Mouse (Mus musculus) left cerebral cortex, adult 2 months (tissue): ENCODE results near the gene 2310039H08Rik. TPM values are rescaled to one million over a fixed set of nuclear protein-coding genes. Genes with fewer than 3 reads are reported as not detected.
"Not testable (repeated sequence)": the region's sequence is repeated elsewhere in the genome, so short reads cannot be mapped to it uniquely, and the experiment has no call there.

ENCODE experiments used
- DNase-seq, 2 experiments: peaks; one replicate each; pipeline ENCODE4 v3.0.0; 2021 to 2022; ENCODE audit warnings: low spot score in 2 of 2, mixed read lengths in 1 of 2; ENCODE audit errors: extremely low spot score in 1 of 2
- H3K27ac ChIP-seq: fragments of 200-600 bp; 2 replicates; pipeline ENCODE4 v1.8.1; 2022
- H3K4me3 ChIP-seq: fragments of 200-600 bp; 2 replicates; pipeline ENCODE4 v1.8.1; 2022
- CTCF ChIP-seq: fragments of 200-600 bp; IDR thresholded peaks from 2 replicates; pipeline ENCODE4 v1.8.1; 2022; ENCODE audit warnings: antibody characterized with exemption, mild to moderate bottlenecking, moderate library complexity
- intact Hi-C: fragments of 180-260 bp; cut with DNase I; formaldehyde crosslinking; loops from one replicate; pipeline ENCODE4 v1.15.1; 2025
- total RNA-seq, 2 experiments: library from RNA; stranded (reverse); gene quantifications; 2 replicates each; pipeline ENCODE4 v1.2.3; 2021

2310039H08Rik gene
- total RNA-seq, 2 experiments from 2014 or later: 6.3 to 6.5 TPM

DNA sequence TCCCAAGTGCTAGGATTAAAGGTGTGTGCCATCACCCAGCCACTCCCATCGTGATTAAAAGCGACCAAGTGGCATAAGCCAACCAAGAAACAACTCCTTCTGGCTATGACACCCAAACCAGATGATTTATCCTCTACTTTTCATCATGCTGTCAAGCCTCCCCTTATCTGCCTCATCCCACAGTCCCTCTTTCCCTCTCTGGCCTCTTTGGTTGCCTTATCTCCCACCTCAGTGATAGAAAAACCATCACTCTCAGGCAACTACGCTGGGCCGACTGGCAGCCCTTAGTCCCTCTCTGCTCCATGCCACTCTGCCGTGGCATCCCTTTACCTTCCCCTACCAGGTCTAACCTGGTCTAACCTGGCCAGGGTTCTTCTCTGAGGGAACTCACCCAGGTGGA lies 14.5 kb downstream of the 2310039H08Rik start:
- intact Hi-C loops: no loop called here
- Histone ChIP-seq H3K27ac (no peak overlapping the region), H3K4me3 (no peak overlapping the region)
- no peak for TF ChIP-seq CTCF
- no peak for DNase-seq

DNA sequence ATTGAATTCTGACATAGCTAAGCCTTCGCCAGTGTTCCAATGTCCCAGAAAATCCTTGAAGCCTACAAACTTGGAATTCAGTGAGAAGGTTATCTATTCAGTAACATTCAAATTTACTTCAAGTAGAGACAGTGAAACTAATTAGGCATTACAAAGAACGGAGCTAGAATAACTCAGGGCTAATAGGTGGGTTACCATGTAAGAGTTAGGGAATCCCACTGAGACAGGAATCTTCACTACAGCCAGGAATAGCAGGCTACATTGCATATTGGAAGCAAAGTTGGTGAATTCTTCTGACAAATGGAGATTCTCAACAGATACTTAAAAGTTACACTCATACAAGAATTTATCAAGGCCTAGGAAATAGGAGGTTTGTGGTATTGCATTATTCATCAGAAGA lies 15.5 kb downstream of the 2310039H08Rik start:
- H3K4me3 ChIP-seq, DNase-seq, H3K27ac ChIP-seq, intact Hi-C loops: not testable (repeated sequence)

DNA sequence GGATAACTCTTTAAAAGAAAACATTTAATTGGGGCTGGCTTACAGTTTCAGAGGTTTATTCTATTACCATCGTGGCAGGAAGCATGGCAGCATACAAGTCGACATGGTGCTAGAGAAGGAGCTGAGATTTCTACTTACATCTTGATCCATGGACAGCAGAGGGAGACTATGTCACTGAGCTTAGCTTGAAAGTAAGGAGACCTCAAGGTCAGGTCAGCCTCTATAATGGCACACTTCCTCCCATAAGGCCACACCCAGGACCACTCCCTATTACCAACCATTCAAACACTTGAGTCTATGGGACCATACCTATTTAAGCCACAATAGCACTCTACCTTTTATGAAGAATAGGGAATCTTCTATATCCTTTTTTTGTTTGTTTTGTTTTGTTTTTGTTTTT lies 20.5 kb downstream of the 2310039H08Rik start:
- no peak for TF ChIP-seq CTCF
- no peak overlapping the region for H3K27ac ChIP-seq
- H3K4me3 ChIP-seq: no peak overlapping the region
- DNase-seq: no peak
- intact Hi-C loops: no loop called here

DNA sequence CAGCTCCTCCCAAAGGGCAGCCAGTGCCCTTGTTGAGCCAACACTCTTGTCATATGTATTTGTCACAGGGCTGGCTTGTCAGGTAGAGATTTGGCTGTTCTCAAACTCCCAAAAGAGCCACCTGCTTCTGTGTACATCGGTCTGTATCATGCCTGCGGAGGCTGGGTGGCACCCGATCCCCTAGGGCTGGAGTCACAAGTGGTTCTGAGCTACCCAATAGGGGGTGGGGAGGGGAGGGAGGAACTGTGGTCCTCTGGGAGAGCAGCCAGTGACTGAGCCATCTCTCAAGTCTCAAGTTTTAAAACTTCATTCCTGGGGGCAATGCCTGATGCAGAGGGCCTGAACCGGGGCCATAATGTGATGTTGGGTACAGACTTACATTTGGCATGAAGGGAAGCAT lies 24.3 kb downstream of the 2310039H08Rik start:
- H3K27ac ChIP-seq: no peak overlapping the region
- TF ChIP-seq CTCF: no peak
- intact Hi-C loops: no loop called here

DNA sequence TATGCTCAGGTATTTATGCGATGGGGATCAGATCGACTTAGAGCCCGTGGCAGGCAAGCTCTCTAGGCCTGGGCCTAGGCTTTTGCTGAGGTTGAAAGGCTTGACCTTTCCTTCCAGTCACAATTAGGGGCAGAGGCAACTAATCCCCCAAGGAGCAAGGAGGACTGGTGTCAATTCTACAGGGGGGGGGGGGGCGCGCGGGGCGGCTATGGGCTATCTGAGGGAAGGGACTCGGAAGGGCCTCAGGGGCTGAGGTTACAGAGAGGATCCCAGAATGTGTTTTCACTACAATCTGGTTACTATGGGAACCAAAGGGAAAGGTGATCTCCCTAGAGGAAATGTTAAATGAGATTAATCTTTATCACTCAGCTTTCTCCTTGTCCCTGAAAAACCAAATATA lies 25.0 kb downstream of the 2310039H08Rik start:
- no peak overlapping the region for H3K4me3 ChIP-seq
- no peak for DNase-seq
- H3K27ac ChIP-seq: no peak overlapping the region
- intact Hi-C loops: no loop called here
- no peak for TF ChIP-seq CTCF

More for the DNA sequence above, 24.3 kb downstream of the 2310039H08Rik start:
- H3K4me3 ChIP-seq: no peak overlapping the region
- no peak for DNase-seq

DNA sequence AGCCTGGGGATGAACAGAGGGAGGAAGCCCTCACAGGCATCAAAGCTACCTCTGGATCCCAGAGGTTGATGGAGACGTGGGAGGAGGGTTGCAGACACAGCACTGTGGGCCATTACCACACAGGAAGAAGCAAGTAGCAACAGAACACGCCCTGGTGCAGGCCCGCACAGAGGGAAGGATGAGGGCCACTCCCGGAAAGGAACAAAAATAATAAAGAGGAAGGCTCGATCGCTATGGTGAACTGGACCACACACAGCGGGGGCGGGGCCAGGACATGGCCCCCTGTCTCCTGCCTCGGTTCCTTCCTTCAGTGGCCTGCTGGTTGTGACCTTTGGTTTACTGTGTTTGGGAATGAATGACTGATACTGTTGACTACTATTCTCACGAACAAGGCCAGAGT lies 27.2 kb downstream of the 2310039H08Rik start:
- H3K27ac ChIP-seq: no peak overlapping the region
- TF ChIP-seq CTCF: no peak
- intact Hi-C loops: no loop called here

DNA sequence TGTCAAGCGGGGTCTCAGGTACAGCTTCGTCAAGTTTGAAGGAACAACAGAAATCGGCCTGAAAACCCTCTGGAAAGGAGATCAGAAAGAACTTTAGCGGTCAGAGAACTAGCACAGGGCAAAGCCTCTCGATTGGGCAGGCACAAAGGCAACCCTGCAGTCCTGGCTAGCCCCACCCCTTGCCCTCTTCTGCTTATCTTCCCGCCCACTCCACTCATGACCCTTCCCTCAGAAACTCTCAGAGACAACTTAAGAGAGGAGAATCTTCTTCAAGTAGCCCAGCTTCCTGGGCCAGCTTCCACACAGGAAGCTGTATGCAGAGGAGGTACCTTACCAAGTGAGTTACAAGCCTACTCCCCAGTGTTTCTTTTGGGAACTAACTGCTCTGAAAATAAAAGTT lies 29.3 kb downstream of the 2310039H08Rik start:
- Histone ChIP-seq H3K4me3 (no peak overlapping the region), H3K27ac (no peak overlapping the region)
- intact Hi-C loops: no loop called here
- no peak for DNase-seq
- TF ChIP-seq CTCF: no peak

More for the DNA sequence above, 27.2 kb downstream of the 2310039H08Rik start:
- no peak for DNase-seq
- no peak overlapping the region for H3K4me3 ChIP-seq

DNA sequence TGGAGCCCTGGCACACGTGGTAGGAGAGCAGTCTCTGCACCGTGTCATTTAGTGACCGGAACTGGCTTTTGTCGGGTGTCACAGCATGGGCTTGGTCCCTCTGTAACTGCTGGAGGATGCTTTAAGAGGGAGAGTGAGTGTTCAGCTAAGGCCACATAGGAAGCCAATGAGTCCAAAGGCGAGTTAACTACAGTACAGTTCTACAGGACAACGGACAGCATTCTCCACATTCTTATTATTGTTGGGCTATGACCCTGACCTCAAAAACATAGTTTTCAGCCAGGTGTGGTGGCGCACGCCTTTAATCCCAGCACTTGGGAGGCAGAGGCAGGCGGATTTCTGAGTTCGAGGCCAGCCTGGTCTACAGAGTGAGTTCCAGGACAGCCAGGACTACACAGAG lies 35.9 kb downstream of the 2310039H08Rik start:
- intact Hi-C loops: no loop called here
- no peak for DNase-seq
- TF ChIP-seq CTCF: no peak
- Histone ChIP-seq H3K4me3 (no peak overlapping the region), H3K27ac (no peak overlapping the region)

DNA sequence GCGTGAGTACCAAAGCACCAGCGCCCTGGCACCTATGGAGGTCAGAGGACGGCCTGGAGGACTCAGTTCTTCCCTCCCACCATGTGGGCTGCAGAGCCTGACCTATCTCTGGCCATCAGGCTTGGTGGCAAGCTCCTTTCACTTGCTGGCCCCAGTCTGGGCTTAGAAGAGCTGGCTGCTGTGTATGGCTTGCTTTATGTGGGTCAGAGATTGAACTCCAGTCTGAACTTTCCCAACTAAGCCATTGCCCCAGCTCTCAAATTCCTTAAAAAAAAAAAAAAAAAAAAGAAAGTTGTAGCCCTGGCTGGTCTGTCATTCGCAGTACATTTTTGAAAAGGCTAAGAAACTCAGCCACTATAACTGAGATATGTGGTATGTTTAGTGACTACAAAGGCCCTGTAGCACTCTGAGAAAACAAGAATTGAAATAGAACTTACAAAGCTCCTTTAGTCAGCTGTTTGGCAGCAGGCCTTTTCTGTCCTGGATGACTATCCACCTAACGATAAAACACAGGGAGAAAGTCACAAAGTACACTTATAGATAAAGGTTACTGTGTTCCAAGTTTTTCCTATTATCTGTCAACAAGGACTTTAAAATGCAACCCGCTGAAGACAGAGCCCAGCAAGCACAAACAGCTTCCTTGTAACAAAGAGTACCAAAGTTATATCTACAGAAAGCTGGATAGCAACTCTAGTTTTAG lies 36.8 kb downstream of the 2310039H08Rik start:
- no peak overlapping the region for H3K4me3 ChIP-seq

DNA sequence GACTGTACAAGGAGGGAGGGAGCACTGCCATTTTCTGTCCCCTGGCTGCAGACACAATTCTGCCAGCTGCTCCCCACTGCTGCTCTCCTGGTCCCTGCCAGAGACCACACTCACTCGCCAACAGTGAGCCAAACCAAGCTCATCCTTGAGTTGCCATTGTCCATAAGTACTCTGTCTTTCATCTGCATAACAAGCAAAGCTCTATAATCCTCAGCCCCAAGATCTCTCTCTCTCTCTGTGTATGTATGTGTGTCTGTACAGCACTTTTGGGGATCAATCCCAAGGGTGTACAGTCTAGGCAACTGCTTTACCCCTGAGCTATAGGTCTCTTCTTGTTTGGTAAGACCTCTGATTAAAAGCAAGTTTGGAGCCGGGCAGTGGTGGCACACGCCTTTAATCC lies 38.2 kb downstream of the 2310039H08Rik start:
- no peak for TF ChIP-seq CTCF
- intact Hi-C loops: no loop called here
- Histone ChIP-seq H3K4me3 (no peak overlapping the region), H3K27ac (no peak overlapping the region)
- DNase-seq: no peak

More for the DNA sequence above, 36.8 kb downstream of the 2310039H08Rik start:
- no peak for TF ChIP-seq CTCF
- intact Hi-C loops: no loop called here
- no peak overlapping the region for H3K27ac ChIP-seq
- no peak for DNase-seq

DNA sequence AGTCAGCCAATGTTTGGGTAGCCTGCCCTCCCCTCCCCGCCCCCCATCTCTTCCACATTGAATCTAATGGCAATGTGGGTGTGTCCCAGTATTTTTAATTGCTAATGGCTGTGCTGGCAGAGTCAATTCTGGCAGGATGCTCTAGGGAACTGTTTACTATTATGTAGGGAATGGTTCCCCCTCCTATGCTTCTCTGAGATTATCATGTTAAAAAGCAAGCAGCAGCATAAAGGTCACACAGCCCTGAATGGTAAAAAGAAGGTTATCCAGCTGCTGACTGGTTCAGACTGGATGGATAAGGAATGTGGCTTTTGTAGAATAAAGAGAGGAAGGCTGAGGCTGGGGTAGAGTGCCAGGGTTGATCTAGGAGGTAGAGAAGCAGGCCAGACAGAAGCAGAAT lies 40.0 kb downstream of the 2310039H08Rik start:
- no peak overlapping the region for H3K4me3 ChIP-seq
- no peak overlapping the region for H3K27ac ChIP-seq
- no peak for DNase-seq
- no peak for TF ChIP-seq CTCF
- intact Hi-C loops: no loop called here

DNA sequence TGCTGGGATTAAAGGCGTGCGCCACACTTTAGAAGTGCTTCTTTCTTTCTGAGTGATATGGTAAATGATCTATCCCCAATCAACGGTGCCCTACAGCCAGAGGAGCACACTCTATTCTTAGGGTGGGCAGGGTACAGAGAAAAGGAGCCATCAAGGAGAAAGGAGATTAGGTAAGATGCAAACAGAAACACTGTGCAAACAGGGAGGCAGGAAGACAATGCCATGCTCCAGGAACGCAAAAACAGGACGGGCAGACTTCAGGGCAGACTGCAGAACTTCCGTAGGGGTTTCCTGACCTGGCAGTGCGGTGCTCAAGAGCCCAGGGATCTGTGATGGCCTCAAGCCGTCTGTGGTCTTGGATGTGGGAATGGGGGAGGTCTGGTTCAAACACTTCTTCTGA lies 41.2 kb downstream of the 2310039H08Rik start:
- no peak overlapping the region for H3K27ac ChIP-seq
- intact Hi-C loops: no loop called here
- no peak for DNase-seq
- no peak for TF ChIP-seq CTCF
- no peak overlapping the region for H3K4me3 ChIP-seq

DNA sequence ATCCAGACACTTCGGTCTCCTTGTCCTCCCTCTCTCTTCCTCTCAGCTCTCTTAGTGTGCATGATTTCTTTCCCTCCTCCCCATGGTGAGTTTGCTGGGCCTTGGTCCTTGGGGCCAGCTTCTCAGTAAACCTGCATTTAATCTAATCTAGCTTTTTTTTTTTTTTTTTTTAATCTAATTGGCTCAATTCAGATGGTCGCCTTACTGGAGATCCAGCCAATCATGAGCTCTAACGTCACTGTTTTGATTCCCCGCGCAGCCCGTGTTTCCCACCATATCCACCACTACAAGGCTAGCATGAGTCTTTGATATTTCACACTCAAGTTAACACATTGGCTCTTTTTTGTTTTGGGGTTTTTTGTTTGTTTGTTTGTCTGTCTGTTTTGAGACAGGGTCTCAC lies 42.1 kb downstream of the 2310039H08Rik start:
- Histone ChIP-seq H3K4me3 (no peak overlapping the region), H3K27ac (no peak overlapping the region)
- DNase-seq: no peak
- TF ChIP-seq CTCF: no peak
- intact Hi-C loops: no loop called here
